Mouse (Mus musculus): ENCODE measurements around the gene Scn3b. TPM values are rescaled to one million over a fixed set of nuclear protein-coding genes. Genes with fewer than 3 reads are reported as not detected.
A peak's percentile ranks its signal among the peaks of the same experiment; 100 is the strongest.

Gene Scn3b
- polyA plus RNA-seq, 1 experiment from 2014 or later = 9.1 TPM

GRCm38 (mm10) chr9:40337131-40337820, 68.3 kb downstream of the Scn3b start:
- Histone ChIP-seq H3K4me3 (ENCODE audit: low read length) (no peak overlapping the region), H3K36me3 (ENCODE audit: control insufficient read depth, insufficient read depth, low read length) (no peaks in the 10 kb centered on the region), H3K9ac (ENCODE audit: low read length) (no peak overlapping the region), H3K9me3 (ENCODE audit: control insufficient read depth, low read length) (no peaks in the 10 kb centered on the region), H3K4me1 (replicated peaks; ENCODE audit: control insufficient read depth, insufficient read depth, low read length) (peaks cover 2% of the 10 kb centered on the region; the same call in 1 of the 2 replicates), H3K27ac (ENCODE audit: low read length) (peak overlapping the region; percentile 55), H3K27me3 (ENCODE audit: control insufficient read depth, insufficient read depth, low read depth, low read length) (no peaks in the 10 kb centered on the region), H3K4me2 (ENCODE audit: low read depth, low read length) (no peak overlapping the region)
- no peak; the same call in 1 of the 2 replicates for ATAC-seq (ENCODE audit: low read depth)
- WGBS = 58% methylated on average over 4 of the region's 4 CpGs

GRCm38 (mm10) chr9:40339578-40339977, 70.6 kb downstream of the Scn3b start:
- ATAC-seq (ENCODE audit: low read depth) = no peak

More at GRCm38 (mm10) chr9:40339578-40339977, 70.6 kb downstream of the Scn3b start:
- no peaks in the 10 kb centered on the region for H3K36me3 ChIP-seq (ENCODE audit: control insufficient read depth, insufficient read depth, low read length)
- H3K4me3 ChIP-seq (ENCODE audit: low read length) = no peak overlapping the region
- H3K4me1 ChIP-seq (replicated peaks; ENCODE audit: control insufficient read depth, insufficient read depth, low read length) = peaks cover 2% of the 10 kb centered on the region; the same call in 1 of the 2 replicates
- no peak overlapping the region for H3K4me2 ChIP-seq (ENCODE audit: low read depth, low read length)
- no peak overlapping the region for H3K27ac ChIP-seq (ENCODE audit: low read length)
- H3K9me3 ChIP-seq (ENCODE audit: control insufficient read depth, low read length) = no peaks in the 10 kb centered on the region
- WGBS = 34% methylated on average over 9 of the region's 9 CpGs
- no peaks in the 10 kb centered on the region for H3K27me3 ChIP-seq (ENCODE audit: control insufficient read depth, insufficient read depth, low read depth, low read length)
- H3K9ac ChIP-seq (ENCODE audit: low read length) = no peak overlapping the region

Other genes starting within 250 kb of the Scn3b start
- gene Olfr981, start 247.8 kb upstream of the Scn3b start, polyA plus RNA-seq (2015; fragmentation: Nextera tagmentation; extraction: Ambion mirVana) = not detected in 2 replicates
- gene Olfr982, start 195.4 kb upstream of the Scn3b start, polyA plus RNA-seq (2015; fragmentation: Nextera tagmentation; extraction: Ambion mirVana) = not detected in 2 replicates
- gene Olfr983, start 175.6 kb upstream of the Scn3b start, polyA plus RNA-seq (2015; fragmentation: Nextera tagmentation; extraction: Ambion mirVana) = not detected in 2 replicates
- gene Olfr984, start 155.0 kb upstream of the Scn3b start, polyA plus RNA-seq (2015; fragmentation: Nextera tagmentation; extraction: Ambion mirVana) = not detected in 2 replicates
- not detected in 2 replicates for gene Olfr985, start 139.0 kb upstream of the Scn3b start, polyA plus RNA-seq (2015; fragmentation: Nextera tagmentation; extraction: Ambion mirVana)
- gene Tmem225, start 121.1 kb upstream of the Scn3b start, polyA plus RNA-seq (2015; fragmentation: Nextera tagmentation; extraction: Ambion mirVana) = not detected in 2 replicates
- gene Olfr986, start 88.3 kb upstream of the Scn3b start, polyA plus RNA-seq (2015; fragmentation: Nextera tagmentation; extraction: Ambion mirVana) = not detected in 2 replicates
- gene Zfp202, start 76.9 kb upstream of the Scn3b start, polyA plus RNA-seq (2015; fragmentation: Nextera tagmentation; extraction: Ambion mirVana) = 3.1 and 3.7 TPM in 2 replicates

All from lung, embryonic 16.5 days (tissue).